Mouse (Mus musculus) ES-Bruce4 (cell line): ENCODE measurements around the gene Peli2.

Source experiments
- CTCF ChIP-seq: IDR thresholded peaks from one replicate; pipeline ENCODE4 v1.8.1; 2011; ENCODE audit warnings: low read depth, low read length
- EP300 ChIP-seq: IDR thresholded peaks from 2 replicates; pipeline ENCODE4 v1.6.1; 2011; ENCODE audit warnings: low read depth, low read length; ENCODE audit not compliant: insufficient read depth
- POLR2A ChIP-seq: IDR thresholded peaks from one replicate; pipeline ENCODE4 v1.8.1; 2011; ENCODE audit warnings: low read length; ENCODE audit not compliant: insufficient read depth

DNA sequence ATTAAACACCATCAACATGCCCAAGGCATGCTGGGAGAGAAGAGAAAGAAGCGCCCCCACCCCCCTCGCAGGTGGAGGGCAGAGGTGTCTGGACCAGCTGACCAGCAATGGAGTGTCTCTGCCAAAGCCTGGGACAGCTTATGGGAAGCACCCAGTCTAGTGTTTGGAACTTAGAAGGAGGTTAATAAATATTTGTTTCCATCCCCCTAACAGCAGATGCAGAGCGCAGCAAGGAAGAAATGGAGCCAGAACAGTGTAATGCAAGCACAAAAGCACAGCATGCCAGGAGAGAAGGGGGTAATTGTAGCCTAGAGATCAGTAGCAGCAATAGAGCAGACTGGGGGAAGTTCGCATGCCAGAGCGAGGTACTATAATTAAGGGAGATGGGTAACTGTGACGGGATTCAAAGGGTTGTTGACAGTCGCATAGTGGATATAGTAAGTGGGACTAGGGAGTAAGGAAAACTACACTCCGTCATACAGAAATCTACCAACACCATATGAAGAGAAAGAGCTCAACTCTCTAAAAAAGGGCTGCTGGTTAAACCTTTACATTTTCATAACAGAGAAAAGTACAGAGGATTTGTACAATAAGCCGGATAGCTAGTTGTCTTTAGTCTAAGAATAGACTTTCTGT lies 1.5 kb upstream of the Peli2 start:
- TF ChIP-seq CTCF = no peak
- TF ChIP-seq POLR2A = no peak
- TF ChIP-seq EP300 = no peak
